Mouse (Mus musculus) liver, embryonic 14.5 days (tissue): ENCODE results near the gene Bcl2l15.

ENCODE experiments used
- CTCF ChIP-seq: IDR thresholded peaks from 2 replicates; pipeline ENCODE4 v1.5.1; 2016; ENCODE audit warnings: antibody characterized with exemption, low read depth, control low read depth
- EP300 ChIP-seq: IDR thresholded peaks from 2 replicates; pipeline ENCODE4 v1.6.1; 2016; ENCODE audit warnings: antibody characterized with exemption, low read depth

DNA sequence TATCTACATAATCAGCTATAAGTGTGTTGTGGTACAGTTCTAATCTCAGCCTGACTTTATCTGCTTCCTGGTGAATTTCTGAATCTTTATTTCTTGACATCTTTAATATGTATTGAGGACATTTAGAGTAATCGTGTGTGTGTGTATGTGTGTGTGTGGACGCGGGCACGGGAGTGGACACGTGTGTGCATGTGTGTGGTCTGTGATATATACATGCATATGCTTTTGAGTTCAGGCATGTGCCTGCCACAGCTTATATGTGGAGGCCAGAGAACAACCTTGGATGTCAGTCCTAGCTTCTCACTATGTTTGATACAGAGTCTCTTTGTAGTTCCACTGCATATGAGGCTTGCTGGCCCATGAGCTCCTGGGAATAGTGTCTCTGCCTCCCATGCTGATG lies 4.1 kb downstream of the Bcl2l15 start:
- TF ChIP-seq CTCF (no peak), EP300 (no peak)
